Mouse (Mus musculus): ENCODE measurements around the gene Med15.
"Not testable (repeated sequence)": the region's sequence is repeated elsewhere in the genome, so short reads cannot be mapped to it uniquely, and the experiment has no call there.

Med15 gene

DNA sequence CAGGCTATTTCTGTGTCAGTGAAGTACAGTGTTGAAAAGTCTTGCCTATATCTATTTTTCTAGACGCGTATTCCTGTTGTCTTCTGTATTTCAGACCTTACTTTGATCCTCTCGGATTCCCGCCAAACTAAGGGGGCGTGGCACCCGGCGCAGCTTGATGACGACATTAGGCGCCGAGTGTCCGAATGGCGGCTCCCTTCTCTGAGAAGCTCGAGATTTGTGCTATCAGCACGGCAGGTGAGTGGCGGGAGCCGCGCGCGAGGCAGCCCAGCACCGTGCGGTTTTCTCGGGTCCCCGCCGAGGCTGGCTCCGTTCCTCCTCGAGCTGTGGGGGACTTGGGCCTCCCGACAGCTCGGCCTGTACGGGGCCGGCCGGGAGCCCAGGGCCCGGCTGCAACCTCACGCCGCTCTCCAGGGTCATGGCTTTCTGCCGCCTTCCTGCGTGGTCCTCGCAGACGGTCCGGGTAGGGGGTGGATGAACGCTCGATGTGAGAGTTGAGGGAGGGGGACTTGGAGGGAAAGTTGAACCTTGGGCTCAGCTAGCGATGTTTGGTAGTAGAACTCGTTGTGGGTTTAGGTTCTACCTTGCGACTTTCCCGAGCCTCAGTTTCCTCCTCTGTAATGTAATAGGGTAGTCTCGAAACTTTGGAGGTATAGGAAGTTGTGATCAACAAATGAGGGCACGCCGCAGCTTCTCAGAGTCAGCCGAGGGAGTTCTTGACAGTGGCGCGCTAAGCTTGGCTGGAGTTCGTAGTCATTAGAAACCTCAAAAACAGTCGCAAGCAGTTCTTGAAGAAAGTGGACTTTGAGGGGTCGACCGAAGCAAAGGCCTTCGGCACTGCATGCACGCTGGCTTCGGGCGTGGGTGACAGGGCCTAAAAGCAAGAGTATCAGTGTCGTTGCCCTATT lies 113.2 kb downstream of the Med15 start, which contains the start of gene Smpd4:
Smpd4 (plus strand) TSS at position 157 of the 908 bp plus-strand sequence.
- DNase-seq (ENCODE audit: extremely low read depth, low read depth) = peak; percentile 72

DNA sequence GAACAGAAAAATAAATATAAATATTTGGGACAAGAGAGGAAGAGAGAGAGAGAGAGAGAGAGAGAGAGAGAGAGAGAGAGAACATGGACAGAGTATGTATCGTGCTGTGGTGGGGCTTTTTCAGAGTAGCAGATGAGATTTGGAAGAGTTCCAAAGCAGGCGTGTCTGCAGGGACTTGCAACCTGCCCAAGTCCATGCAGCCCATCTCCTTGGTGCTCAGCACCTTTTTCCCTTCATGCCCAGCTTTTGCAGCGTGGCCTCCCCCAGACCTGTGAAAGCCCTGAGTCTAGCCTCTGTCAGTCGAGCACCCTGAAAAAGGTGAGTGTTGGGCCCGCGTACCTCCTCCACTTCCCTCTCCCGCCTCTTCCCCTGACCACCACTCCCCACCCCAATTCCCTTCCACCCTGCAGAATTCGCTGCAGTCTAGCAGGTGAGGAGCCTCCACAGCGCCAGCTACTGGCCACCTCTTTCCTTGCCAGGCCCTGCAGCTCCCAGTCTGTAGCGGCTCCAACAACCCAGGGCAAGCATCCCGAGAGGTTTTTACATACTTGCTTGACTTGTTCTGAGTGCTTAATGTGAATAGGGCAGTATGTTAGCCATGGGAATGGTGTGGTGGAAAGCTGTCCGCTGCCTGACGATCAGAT lies 114.6 kb downstream of the Med15 start:
- peak; percentile 68 for DNase-seq (ENCODE audit: extremely low read depth, low read depth)

DNA sequence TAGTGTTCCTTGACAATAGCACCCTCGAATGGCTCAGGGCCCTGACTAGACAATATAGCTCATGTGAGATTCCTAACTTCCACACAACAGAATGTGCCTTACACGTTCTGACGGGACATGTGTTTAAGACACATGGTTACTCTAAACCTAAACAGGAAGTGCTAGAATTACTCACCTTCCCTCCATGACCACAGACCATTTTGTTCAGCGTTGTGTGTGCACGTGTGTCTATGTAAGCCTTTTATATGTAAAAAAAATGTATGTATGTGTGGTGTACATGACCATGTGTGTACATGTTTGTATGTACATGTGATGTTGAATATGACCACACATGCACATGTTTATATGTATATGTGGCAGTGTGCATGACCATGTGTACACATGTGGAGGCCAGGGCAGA lies 116.5 kb downstream of the Med15 start:
- no peak for DNase-seq (ENCODE audit: extremely low read depth, low read depth)

DNA sequence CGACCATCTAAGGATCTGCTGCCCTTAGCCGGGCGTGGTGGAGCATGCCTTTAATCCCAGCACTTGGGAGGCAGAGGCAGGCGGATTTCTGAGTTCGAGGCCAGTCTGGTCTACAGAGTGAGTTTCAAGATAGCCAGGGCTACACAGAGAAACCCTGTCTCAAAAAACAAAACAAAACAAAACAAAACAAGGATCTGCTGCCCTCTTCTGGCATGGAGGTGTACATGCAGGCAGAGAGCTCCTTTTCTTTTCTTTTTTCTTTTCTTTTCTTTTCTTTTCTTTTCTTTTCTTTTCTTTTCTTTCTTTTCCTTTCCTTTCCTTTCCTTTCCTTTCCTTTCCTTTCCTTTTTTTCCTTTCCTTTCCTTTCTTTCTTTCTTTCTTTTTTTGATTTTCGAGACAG lies 118.0 kb downstream of the Med15 start:
- DNase-seq (ENCODE audit: extremely low read depth, low read depth) = not testable (repeated sequence)

DNA sequence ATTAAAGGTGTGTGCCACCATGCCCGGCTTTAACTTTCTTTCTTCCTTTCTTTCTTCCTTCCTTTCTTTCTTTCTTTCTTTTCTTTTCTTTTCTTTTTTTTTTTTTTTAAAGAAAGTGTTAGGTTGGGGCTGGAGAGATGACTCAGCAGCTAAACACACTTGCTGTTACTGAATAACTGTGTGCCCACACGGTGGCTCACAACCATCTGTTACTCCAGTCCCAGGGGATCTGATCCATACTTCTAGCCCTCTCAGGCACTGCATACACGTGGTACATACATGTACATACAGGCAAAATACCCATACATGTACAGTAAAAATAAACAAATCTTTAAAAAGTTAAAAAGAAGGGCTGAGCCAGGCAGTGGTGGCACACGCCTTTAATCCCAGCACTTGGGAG lies 121.3 kb downstream of the Med15 start:
- DNase-seq (ENCODE audit: extremely low read depth, low read depth) = no peak

DNA sequence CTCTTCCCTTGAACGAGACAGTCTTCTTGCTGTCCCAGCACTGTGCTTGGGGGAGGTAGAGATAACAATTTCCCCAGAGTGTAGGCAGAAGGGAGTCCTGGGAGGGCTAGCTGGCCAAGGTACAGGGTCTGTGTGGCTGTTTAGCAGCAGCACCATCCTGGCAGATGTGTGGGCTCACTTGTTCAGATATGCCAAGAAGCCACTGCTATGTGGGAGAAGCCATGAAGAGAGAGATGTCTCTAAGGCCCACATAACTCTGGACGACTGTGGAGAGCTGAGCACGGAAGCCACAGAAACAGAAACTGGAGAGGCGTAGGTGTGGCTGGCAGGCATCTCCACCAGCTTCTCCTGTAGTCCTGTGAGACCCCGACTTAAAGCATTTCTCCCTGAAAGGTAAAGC lies 127.0 kb downstream of the Med15 start:
- DNase-seq (ENCODE audit: extremely low read depth, low read depth) = no peak

DNA sequence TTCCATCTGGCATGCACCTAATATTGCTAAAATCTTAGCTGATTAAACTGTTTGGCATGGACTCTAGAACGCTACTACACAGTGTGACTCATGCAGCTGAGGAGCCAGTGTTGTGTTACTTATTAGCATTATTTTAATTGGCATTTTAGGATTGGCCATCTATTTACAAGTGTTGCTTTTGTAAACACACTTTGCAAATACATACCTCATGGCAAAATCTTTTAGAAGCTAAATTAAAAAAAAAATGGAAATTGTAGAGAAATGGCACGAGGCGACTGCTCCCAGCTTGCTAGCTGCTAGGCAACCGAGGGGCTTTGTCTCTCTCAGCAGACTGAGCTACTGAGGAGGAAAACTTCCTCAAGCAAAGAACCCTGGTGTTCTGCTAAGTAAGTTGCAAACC lies 127.8 kb downstream of the Med15 start:
- no peak for DNase-seq (ENCODE audit: extremely low read depth, low read depth)
